Mouse (Mus musculus) frontal cortex, postnatal 36 days (tissue): ENCODE measurements around the gene Gm17482.

Experiments
- DNase-seq, 2 experiments: peaks; one replicate each; pipeline ENCODE4 v3.0.0; 2022; ENCODE audit warnings: low spot score in 2 of 2

Gene Gm17482

DNA sequence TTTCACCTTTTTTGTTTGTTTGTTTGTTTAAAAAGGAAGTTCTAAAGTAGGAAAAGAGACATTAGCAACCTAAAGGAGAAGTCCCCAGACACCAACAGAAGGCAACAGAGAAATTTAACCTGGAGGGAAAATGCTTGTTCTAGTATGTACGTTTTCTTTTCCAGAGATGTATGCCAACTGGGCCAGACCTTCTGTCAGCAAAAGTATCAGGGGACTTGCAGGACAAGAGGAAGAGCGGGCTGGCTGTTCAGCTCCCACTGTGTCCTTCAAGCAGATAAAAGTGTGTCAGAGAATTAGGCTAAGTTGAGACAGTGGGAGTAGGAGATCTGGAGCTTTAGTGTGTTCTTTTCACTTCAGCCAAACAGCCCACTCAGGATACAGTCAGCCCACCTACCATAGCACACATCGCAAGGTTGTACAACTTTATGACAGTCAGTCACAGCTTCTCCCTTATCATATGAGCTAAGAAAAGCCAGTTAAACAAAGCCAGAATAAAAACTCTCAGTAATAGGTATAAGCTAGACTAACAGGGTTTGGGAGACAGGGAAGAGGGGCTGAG lies 18.4 kb downstream of the Gm17482 start:
- no peak for DNase-seq

DNA sequence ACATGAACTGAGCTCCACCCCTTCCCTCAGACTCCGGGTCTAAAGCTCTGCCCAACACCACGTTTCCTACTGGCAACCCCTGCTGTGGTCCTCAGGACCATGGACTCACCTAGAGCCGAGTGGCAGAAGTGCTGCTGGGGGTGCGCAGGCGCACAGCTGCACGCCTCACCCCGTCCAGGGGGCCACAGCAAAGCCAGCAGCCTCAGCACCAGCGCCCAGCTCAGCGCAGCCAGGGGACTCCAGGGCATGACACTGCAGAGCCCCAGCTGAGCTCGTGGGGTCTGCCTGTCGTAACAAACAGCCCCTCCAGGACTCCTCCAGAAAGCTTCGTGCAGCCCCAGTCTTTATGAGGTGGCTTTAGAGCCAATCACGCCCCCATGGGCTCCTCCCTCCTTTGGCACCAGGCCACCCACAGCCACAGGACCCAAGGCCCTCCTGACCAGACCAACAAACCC lies 24.4 kb downstream of the Gm17482 start:
- DNase-seq: no peak

DNA sequence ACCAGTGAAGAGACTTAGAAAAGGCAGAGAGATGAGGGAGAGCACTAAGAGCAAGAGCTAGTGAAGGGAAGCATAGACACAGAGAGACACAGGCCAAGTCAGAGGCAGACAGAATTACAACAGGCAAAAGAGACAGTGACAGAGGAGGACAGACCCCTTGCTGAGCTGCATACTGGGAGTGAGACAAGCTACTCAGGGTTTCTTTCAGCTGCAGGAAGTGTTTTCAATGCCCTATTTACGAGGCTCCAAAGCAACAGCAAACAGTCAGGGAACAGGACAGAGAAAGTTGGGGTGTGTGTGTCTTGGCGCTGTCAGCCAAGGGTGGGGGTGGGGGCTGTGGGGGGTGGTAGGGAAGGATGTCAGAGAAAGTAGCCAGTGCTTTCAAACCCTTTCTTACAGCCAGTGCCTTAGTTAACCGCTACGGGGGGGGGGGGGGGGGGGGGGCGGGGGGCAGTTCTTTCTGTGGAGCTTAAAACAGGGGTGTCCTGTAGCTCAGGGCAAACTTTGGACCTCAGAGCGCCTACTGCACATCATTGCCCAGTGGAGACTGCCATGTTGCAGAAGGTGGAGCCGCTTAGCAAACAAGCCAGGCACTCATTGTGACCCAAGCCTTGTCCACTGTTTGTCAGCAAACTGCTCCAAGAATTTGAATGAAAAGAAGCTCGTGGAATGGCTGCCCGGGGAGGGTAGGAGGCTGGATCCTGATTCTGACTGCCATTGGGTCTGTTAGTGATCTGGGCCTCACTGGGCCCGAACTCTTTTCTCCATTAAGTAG lies 25.1 kb downstream of the Gm17482 start, which contains the start of gene Timp4:
TSS of gene Timp4 (minus strand) at position 107 of the 775 bp plus-strand sequence.
- DNase-seq: no peak

DNA sequence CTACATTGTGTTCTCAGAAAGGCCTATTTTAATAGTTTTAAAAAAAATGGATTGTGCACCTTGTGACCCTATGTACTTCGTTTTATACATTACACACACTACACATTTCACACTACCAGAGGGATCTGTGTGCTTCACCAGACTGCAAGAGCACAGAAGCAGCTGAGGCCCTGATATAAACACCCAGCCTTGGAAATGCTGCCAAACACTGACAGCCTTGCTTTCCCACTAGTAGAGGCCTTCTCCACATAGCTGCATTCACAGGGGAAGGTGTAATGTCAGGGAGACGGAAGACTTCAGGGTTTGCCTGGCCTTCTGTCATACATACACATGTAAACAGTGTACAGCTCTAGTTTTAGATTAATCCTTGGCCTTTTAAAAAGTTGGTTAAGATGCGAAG lies 28.0 kb downstream of the Gm17482 start:
- DNase-seq: no peak

DNA sequence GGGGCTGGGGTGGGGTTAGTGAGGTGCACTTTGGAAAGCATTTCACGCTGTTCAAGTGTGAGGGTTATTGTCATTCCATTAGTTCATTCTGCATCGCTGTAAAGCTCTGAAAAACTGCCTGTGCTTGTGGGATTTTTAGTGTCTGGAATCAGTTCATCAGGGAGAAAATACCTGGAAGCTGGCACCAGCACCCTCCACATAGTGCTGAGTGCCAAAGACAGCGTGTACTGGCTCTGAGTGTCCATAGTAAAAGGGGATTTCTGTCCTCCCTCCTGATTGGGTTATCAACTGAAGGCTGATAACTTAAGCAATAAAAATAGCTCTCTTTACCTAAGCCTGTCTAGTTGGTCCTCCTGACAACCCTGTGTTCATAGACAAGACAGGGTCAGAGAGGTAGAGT lies 33.4 kb downstream of the Gm17482 start:
- DNase-seq: no peak

DNA sequence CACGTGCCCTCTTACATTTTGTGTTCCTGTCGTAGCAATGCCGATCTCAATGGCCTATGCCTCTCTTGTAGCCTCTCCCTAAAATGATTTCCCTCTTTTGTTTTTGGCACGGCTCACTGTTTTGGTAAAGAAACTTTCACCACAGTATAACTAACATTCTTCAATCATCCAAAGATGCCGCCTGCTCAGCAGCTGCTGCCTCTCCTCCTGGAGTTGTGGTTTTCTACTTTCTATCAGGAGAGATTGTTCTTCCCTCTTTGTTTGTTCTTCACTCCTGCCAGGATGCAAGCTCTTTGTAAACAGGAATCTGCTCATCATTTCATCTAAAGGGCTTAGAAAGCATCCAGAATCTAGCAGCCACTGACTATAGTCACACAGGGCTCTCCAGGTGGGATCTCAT lies 39.6 kb downstream of the Gm17482 start:
- no peak for DNase-seq

DNA sequence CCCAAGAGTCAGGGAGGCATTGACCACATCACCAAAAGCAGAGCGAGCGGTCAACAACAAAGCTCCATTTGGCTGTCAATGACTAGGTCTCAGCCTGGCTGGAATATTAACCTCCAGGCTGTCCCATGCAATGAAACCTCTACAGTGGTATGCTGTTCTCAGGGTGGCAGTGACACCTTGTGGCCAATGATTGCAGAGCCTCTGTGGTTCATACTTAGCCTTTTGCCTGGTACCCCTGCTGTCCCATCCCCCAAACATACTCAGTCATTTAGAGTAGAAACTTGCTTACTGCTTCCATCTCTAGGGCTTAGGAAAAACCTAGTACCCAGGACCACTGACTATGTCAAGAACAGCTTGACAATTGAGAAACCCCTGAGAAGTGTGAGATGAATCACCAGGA lies 40.8 kb downstream of the Gm17482 start:
- peak; percentile 62 to 83 for DNase-seq

DNA sequence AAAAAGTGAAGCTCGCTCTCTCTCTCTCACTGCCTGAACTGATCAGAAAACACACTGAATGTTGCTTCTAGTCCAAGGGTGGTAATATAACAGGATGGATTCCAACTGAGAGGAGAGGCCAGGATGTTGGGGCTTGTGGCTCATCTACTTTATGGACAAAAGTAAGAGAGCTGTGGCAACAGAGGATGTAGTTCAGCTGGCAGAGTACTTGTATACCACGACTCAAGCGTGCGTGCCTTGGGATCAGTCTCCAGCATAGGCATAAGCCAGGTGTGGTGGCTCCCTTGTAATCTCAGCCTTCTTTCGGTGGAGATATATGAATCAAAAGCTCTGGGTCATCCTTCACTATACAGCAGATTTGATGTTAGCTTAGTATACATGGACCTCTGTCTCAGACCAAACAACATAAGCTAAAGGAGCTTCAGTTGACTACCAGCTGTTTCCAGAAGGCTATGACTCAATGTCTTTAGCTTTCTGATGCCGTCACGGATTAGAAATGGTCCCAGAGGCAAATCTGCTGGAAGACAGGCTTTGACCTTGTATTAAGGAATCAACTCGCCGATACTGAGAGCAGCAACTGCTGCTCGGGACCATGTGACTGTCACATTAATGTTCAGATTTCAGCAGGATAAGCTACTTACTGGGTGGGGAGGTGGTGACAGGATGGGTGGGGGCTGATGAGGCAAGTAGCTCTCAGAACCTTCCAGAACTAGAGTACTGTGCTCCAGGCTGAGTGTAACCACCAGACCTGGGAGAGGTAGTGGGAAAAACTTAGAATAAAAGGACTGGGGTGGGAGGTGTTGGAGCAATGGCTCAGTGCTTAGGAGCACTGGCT lies 41.6 kb downstream of the Gm17482 start:
- DNase-seq: no peak

DNA sequence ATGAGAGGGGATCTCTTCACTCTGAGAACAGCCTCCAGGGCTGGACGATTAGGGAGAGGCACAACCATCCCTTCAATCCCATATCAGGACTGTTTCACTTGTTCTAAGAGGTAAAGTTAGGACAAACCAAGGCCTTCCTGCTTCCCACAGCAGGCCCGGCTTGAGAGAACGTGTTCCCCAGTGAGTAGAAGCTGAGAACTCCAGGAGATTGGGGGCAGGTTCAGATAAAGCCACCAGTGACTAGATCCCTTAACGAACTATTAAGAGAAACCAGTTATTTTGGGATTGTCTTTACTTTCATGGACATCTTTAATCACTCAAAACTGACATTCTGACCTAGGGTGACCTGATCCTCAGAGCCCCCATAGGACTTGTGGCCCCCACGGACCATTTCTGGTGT lies 42.4 kb downstream of the Gm17482 start:
- no peak for DNase-seq

DNA sequence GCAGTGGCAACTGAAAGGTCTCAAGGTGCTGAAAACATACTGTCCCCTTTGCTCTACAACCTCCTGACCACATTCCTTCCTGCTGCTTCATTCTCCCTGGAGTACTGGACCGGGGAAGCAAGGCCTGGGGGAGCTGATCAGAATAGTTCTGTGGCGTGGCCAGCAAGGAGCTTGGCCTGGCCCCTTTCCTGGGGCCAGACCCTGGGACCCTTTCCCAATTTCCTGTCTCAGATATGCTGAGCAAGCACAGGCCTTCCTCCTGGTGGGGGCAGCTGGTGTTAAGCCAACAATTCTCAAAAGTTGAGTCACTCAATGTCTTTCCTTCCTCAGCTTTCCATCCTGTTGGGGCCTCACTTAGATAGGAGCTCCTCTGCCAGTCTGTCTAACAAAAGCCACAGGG lies 42.9 kb downstream of the Gm17482 start:
- DNase-seq: no peak

DNA sequence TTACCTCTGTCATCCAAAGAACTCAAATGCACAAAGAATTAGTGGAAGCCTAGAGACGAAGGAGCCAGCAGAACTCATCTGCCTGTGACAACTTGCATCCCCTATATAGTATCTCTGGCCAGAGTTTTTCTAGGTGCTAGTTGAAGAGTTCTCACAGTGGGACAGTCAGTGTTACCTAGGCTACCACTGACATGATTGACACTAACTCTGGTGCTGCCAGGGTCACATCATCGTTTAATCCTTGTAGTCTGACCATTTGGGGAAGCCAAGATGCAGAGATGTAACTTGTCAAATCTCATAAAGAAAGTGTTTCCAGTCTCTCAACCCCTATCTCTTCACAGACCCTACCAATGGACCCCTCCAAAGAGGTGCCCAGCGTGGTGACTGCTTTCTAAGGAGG lies 44.2 kb downstream of the Gm17482 start:
- DNase-seq: no peak

DNA sequence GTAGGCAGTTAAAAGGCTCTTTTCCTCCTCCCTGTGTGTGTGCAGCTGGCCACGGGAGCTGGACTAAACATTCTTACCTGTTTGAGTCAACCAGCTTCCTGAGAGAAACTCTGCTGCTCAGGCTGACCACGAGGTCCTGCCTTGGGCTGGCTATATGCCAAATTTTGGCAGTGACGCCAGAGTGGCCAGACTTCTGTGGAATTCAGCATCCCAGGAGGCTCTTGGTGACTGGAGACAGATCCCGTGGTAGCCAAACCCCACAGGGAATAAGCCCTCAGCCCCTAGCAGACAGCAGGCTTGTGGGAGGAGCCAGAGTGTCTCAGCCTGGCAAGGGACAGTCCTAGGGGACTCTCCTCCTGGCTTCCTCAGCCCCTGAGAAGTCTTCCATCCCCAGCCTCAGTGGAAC lies 44.7 kb downstream of the Gm17482 start:
- no peak for DNase-seq

DNA sequence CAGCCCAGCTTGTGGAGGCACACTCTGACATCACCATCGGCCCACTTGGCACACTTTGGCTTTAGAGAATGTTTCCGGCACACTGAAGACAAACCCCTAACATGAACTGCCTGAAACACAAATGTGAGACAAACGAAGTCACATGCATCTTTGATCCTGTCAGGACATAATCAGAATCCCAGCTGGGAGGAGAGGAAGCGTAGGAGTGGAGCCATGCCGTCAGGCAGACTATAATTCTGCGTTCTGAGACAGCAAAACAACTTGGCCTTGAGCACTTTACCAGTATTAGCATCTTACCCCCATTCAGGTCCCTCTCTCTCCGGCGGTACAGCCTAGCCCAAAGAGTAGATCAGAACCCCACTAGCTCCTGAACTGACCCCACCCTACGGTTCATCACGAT lies 46.2 kb downstream of the Gm17482 start:
- DNase-seq: no peak

DNA sequence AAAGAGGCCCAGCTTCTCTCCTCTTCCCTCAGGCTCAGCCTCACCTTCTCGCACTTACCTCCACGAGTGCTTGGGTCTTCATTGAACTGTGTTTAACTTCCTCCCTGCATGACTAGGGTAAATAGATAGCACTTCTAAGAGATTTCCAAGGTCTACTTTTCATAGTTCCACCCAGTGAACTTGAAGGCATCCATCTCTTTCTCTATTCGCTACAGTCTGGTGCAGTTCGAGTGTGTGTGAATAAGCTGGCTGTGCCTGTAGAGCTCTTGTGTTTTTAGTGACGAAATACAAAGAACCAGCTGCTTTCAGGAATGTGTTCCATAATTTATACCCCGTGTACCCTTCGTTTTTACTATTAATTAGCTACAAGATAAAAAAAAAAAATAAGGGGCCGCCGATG lies 47.6 kb downstream of the Gm17482 start:
- no peak for DNase-seq

DNA sequence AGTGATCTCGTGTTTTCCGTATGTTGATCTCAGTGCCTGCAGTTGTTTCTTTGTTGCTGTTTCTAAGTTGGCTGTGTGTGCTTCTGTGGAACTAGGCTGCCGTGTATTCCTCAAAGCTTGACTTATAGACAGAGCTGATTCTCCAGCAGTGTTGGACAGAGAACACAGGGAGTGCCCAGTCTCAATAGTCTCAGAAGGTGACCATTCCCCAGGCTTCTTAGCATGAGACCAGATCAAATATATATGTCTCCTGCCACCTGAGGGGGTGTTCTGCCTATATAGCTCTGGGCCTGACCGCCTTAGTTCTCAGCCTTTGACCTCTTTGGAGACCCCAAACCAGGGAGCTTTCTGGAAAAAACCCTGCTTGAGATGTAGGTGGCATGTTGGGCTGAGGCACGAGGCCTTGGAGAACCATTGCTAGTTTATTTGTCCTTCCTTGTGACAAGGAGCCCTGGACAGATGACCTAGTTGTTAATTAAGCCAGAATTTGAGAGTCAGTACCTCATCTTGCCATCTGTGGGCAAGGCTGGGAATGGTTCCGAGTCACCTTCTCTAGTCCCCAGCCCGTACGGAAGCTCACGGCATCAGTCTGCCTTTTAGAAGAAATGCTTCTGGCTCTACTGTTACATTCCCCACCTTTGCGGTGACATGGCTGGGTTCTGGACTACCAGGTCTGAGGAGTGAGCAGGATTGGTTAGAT lies 48.1 kb downstream of the Gm17482 start:
- no peak for DNase-seq

DNA sequence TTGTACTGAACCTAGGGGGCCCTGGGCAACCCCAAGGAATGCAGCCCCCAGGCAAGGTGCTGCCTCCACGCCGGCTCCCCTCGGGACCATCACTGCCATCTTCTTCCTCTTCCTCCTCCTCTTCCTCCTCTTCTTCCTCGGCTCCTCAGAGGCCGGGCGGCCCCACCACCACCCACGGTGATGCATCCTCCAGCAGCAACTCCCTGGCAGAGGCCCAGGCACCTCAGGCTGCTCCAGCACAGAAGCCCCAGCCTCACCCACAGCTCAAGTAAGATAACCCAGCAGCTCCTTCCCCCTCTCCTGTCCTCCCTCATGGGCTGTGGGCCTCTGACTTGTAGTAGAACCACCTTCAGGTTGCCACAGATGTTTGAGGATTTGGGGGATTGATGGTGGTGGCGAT lies 50.9 kb downstream of the Gm17482 start:
- peak in 1 of 2 experiments; percentile 58 for DNase-seq

DNA sequence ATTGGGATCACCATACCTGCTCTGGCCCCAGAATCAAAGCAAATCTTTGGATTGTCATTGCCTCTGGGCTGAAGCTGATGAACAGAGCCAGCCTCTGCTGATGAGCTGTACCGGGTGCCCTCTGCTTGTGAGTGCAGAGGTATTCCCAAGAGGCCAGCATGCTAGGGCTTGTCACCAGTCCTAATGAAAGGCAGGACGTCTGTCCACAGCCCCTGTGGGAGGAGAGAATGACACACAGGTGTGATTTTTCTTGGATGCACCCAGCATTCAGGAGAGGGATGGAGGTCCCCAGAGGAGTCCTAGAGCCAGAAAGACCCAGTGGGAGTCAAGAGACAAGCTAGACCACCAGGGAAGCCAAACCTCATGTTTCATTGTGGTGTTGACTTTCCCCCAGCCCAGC lies 52.5 kb downstream of the Gm17482 start:
- no peak for DNase-seq

DNA sequence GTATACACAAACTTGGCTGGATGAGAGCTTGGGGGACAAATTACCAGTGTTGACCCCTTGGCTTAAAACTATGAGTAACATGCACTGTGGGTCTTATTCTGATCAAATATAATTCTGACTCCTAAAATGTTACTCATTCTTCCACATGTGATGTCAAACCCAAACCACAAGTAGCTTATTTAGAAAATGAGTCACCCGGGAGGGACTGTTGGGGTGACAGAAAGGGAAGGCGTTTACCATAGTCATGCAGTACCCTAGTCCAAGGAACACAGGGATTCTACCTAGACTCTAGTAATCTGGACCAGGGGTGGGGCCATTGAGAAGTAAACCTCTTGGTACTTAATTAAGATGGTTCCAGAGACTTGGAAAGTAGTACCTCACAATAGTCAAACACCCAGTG lies 57.0 kb downstream of the Gm17482 start:
- DNase-seq: no peak

DNA sequence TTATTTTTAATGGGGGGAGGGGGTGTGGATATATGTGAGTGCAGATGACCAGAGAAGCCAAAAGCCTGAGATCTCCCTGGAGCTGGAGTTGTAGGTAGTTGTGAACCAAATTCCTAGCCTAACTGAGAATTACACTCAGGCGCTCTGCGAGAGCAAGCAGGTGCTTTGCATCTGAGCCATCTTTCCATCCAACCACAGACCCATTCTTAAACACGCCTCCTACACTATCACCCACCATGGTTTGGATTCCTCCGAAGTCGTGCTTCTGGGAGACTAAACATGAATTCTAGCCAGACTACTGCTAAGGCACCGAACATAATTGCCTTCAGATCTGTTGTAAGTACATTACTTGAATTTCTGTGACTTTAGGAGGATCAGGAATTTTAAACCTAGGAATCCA lies 59.3 kb downstream of the Gm17482 start:
- peak; percentile 45 to 75 for DNase-seq

DNA sequence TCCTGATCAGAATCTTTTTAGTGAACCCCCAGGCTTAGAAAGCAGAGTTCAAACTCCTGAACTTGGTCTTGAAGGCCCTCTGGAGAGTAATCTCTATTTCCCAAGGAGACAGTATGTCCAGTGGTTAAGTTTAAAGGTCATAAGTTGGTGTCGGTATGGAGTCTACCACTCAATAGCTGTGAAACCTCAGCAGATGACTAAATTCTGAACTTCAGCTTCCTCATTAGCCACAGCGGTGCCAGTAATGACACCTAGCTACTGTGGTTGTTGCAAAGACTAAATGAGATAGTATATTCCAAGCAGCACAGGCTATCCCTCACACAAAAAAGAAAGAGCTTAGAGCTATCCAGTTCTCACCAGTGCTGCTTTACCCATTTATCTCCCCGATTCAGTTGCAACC lies 61.1 kb downstream of the Gm17482 start:
- DNase-seq: no peak

DNA sequence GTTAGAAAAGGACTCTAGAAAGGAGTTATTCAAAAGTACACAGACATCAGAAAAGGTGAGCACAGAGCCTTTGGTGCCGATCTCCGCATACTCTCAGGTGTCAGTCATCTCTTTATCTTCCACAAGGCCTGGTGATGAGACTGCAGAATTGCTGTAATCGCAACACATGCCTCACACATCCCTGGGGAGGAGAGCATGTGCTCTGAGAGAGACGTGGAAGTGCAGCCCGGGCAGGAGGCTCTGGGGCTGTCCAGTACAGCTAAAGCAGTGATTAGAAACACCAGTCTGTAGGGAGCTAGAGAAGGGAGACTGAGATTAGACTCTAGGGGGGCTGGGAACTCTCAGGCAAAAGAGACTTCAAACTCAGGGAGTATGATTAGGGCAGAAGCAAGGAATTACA lies 63.4 kb downstream of the Gm17482 start:
- no peak for DNase-seq

DNA sequence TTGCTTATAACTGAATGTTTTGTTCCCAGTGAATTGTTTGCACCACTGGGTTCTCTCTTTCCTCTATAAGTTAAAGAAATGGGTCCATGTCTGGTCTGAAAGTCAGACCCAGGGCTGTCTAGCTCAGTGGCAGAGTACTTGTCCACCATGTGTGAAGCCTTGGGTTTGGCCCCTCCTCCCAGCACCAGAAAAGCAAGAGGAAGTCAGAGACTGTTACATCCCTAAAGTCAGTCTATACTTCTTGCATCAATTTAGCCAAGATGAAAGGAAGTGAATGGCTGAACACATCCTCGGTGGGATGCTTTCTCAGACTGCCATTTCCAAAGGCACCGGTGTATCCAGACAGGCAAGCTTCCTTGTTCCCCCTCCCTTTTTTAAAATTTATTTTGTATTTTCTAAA lies 63.9 kb downstream of the Gm17482 start:
- DNase-seq: no peak
